Mouse (Mus musculus): ENCODE measurements around the gene Ncmap.

- TF ChIP-seq CTCF (IDR thresholded peaks at IDR 0.05; ENCODE audit: low read depth, low read length) = no peak
- no peak for TF ChIP-seq POLR2A (IDR thresholded peaks at IDR 0.05; ENCODE audit: insufficient read depth, low read length)
Observed at GRCm38 (mm10) chr4:135404048-135404447, 6.0 kb upstream of the Ncmap start.
